Mouse (Mus musculus) hindbrain, embryonic 12.5 days (tissue): ENCODE data around the gene Myl3. TPM values are rescaled to one million over a fixed set of nuclear protein-coding genes. Genes with fewer than 3 reads are reported as not detected.

Experiments
- ATAC-seq: fragments of 200-750 bp; cut with Nextera tagmentation; 2 replicates; pipeline ENCODE4 v1.8.0; 2017; ENCODE audit warnings: moderate TSS enrichment; ENCODE audit not compliant: low FRiP score
- H3K27ac ChIP-seq: fragments of 300-500 bp; sonication (generic); 2 replicates; pipeline ENCODE4 v1.5.1; 2016; ENCODE audit warnings: mild to moderate bottlenecking
- H3K27me3 ChIP-seq: fragments of 300-500 bp; sonication (generic); 2 replicates; pipeline ENCODE4 v1.6.1; 2016; ENCODE audit warnings: mild to moderate bottlenecking
- H3K36me3 ChIP-seq: fragments of 300-500 bp; sonication (generic); 2 replicates; pipeline ENCODE4 v1.6.1; 2016; ENCODE audit warnings: mild to moderate bottlenecking
- H3K4me1 ChIP-seq: fragments of 300-500 bp; sonication (generic); 2 replicates; pipeline ENCODE4 v1.6.1; 2016
- H3K4me2 ChIP-seq: fragments of 300-500 bp; sonication (generic); replicated peaks from 2 replicates; pipeline ENCODE4 v1.6.1; 2016; ENCODE audit warnings: mild to moderate bottlenecking
- H3K4me3 ChIP-seq: fragments of 300-500 bp; sonication (generic); 2 replicates; pipeline ENCODE4 v1.5.1; 2016; ENCODE audit warnings: mild to moderate bottlenecking
- H3K9ac ChIP-seq: fragments of 300-500 bp; sonication (generic); 2 replicates; pipeline ENCODE4 v1.6.1; 2016; ENCODE audit warnings: mild to moderate bottlenecking, moderate library complexity
- H3K9me3 ChIP-seq: fragments of 300-500 bp; sonication (generic); replicated peaks from 2 replicates; pipeline ENCODE4 v1.6.1; 2016; ENCODE audit warnings: mild to moderate bottlenecking
- WGBS: fragments of 180-500 bp; shearing (Covaris S2); methylation state at CpG from one replicate; pipeline ENCODE4 v1.1.7; 2016; 5-methylcytosine and 5-hydroxymethylcytosine counted together
- polyA plus RNA-seq: library from polyadenylated mRNA; unstranded; fragments of >200 nt; fragmentation: Nextera tagmentation; extraction: Ambion mirVana; gene quantifications from 2 replicates; pipeline ENCODE4 v1.2.1, GENCODE M21; 2016

The Myl3 gene
- polyA plus RNA-seq = 2.0 TPM in 2 replicates

DNA sequence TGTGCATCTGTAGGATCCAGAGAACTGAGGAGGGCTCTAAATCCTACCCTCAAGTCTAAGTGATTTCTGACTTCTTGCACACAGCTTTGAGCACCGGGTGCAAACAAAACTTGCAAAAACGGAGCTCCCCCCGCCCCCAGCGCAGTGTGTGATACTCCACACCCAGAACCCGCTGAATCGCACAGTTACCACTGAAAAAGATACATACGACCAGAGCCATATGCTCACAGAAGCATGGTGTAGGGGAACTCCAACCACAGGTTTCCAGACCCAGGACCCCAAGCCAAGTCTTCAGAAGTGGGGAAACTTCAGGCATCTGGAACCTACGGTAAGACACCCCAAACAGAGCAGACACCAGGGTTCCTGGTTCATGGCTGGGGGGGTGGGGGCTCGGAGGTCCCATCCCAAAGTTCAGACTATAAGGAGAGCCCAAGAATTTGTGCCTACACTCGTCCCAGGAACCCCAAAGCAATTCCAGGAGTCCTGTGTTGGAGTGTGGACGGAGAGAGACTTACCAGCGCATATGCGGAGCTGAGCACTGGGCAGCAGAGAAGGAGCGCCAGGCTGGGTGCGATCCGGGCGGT is at the start of gene Myl3:
Gene Myl3, plus strand, starts transcription at position 151 of the 584 bp plus-strand sequence.
- 2% methylated on average over 17 of the region's 17 CpGs for WGBS

DNA sequence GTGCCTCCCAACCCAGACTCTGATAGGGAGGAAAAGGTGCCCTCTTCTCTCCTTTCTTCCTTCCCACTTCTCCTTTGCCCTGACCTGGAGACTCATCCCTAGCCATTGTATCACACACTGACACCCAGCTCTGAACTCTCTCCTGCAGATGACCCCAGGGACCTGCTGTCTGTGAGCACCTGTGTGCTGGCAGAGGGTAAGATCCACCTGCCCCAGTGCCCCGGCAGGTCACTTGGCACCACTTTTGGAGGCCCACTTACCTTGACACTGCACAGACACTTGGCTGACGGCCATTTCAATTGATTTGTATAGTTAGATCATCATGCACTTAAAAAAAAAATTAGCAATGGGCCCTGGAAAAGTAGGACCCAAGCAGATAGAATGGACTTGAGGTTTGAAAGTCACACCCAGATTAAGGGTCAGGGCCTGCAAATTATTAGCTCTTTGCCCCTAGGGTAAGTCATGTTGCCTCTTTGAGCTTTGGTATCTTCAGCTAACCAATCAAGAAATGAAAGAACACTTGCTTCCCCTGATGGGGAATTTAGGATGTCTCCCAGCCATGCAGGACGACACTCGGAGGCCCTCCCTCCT is 46.4 kb upstream of the Myl3 start:
- no peak for ATAC-seq
- WGBS = 85% methylated on average over 4 of the region's 4 CpGs
- Histone ChIP-seq H3K4me1 (no peaks in the 10 kb centered on the region), H3K27me3 (no peaks in the 10 kb centered on the region), H3K4me2 (no peak overlapping the region), H3K4me3 (no peak overlapping the region), H3K9me3 (no peaks in the 10 kb centered on the region), H3K27ac (no peak overlapping the region), H3K9ac (no peak overlapping the region), H3K36me3 (peaks cover 23% of the 10 kb centered on the region)

More for the DNA sequence above, at the start of gene Myl3:
- H3K4me2 ChIP-seq = peak within 1 kb of the TSS; percentile 90
- H3K4me3 ChIP-seq = peak within 1 kb of the TSS; percentile 73
- H3K36me3 ChIP-seq = no peaks in the 10 kb centered on the region
- H3K27me3 ChIP-seq = peaks cover 40% of the 10 kb centered on the region
- peak within 1 kb of the TSS; percentile 78 for H3K9ac ChIP-seq
- no peaks in the 10 kb centered on the region for H3K9me3 ChIP-seq
- peaks cover 36% of the 10 kb centered on the region for H3K4me1 ChIP-seq
- H3K27ac ChIP-seq = peak within 1 kb of the TSS; percentile 65
- ATAC-seq = no peak

- H3K36me3 ChIP-seq = peaks cover 27% of the 10 kb centered on the region
These were observed 45.2 kb upstream of the Myl3 start for GRCm38 (mm10) chr9:110696427-110696826.

DNA sequence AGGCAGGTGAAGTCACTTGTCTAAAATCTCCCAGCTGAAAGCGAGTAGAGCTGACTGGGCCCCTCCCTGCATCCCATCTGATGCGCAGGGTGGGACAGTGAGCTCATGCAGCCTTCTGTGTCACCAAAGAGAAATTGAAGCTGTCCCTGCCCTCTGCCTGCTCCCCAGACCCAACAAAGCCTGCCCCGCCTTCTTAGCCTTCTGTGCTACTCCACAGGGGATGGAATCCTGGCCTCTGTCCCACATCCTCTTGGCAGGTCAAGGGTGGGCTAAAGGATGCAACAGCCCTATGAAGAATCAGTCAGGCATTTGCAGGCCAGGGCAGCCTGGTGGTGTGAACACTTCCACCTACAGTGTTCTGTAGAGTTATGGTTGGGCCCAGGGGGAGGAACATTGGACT is 44.2 kb upstream of the Myl3 start:
- 84% methylated on average over 3 of the region's 3 CpGs for whole genome bisulfite sequencing
- Histone ChIP-seq H3K4me1 (no peaks in the 10 kb centered on the region), H3K9ac (no peak overlapping the region), H3K4me2 (no peak overlapping the region), H3K9me3 (no peaks in the 10 kb centered on the region), H3K4me3 (no peak overlapping the region), H3K36me3 (peaks cover 27% of the 10 kb centered on the region), H3K27ac (no peak overlapping the region), H3K27me3 (no peaks in the 10 kb centered on the region)
- ATAC-seq = no peak

More at GRCm38 (mm10) chr9:110696427-110696826, 45.2 kb upstream of the Myl3 start:
- Histone ChIP-seq H3K9ac (no peak overlapping the region), H3K27ac (no peak overlapping the region), H3K27me3 (no peaks in the 10 kb centered on the region), H3K4me3 (no peak overlapping the region), H3K4me2 (no peak overlapping the region), H3K4me1 (no peaks in the 10 kb centered on the region), H3K9me3 (no peaks in the 10 kb centered on the region)
- WGBS = 92% methylated on average over 5 of the region's 5 CpGs
- no peak for ATAC-seq

- Histone ChIP-seq H3K4me3 (no peak overlapping the region), H3K4me2 (no peak overlapping the region), H3K4me1 (no peaks in the 10 kb centered on the region), H3K27ac (no peak overlapping the region), H3K36me3 (peaks cover 16% of the 10 kb centered on the region; the same call in 1 of the 2 replicates), H3K9me3 (no peaks in the 10 kb centered on the region), H3K27me3 (no peaks in the 10 kb centered on the region), H3K9ac (no peak overlapping the region)
- no peak for ATAC-seq
- WGBS = 98% methylated on average over 3 of the region's 3 CpGs
These were observed 42.1 kb upstream of the Myl3 start for GRCm38 (mm10) chr9:110699574-110699973.

DNA sequence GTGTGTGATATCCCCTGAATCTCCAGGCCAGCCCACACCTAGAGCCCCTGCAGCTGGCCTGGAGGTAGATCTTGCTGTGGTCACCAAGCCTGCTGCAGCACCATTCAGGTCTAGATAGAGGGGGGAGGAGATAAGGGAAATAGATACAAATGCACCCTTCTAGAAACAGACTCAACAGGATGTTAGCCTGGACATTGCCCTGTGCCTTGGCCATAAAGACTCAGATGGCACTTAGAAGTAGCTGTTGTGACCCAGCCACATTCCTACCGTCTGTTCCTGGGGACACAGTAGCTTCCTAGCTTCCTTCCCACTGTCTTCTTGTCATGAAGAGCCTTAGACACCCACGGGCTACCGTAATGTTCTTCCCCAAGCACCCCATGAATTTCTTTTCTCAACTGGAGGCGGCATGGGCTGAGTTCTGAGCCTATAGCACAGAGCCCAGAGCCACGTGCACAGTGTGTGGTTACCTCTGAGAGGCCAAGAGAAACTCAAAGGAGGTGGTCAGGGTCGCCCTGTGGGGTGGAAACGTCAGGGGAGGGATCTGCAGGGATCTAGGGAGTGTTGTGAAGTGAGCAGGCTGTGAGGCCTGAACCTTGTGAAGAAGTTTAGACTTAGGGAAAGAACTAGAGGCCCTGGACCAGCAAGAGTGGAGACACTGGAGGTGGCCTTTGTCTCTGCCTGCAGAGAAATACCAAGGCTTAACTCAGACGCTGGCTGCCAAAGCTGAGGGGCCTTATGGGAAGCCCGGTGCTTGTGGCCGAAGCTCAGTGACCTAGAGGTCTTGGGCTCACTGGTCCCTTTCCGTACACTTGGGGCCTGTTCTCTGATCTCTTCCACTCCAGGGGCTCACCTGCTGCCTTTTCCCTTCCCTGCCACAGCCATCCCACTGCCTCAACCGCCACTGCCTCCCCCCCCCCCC is 40.3 kb upstream of the Myl3 start:
- H3K4me3 ChIP-seq = no peak overlapping the region
- no peak overlapping the region for H3K27ac ChIP-seq
- H3K36me3 ChIP-seq = peaks cover 11% of the 10 kb centered on the region; the same call in 1 of the 2 replicates
- H3K9me3 ChIP-seq = no peaks in the 10 kb centered on the region
- WGBS = 77% methylated on average over 11 of the region's 12 CpGs
- no peak overlapping the region for H3K9ac ChIP-seq
- H3K27me3 ChIP-seq = no peaks in the 10 kb centered on the region
- no peak for ATAC-seq
- H3K4me1 ChIP-seq = no peaks in the 10 kb centered on the region
- H3K4me2 ChIP-seq = no peak overlapping the region

DNA sequence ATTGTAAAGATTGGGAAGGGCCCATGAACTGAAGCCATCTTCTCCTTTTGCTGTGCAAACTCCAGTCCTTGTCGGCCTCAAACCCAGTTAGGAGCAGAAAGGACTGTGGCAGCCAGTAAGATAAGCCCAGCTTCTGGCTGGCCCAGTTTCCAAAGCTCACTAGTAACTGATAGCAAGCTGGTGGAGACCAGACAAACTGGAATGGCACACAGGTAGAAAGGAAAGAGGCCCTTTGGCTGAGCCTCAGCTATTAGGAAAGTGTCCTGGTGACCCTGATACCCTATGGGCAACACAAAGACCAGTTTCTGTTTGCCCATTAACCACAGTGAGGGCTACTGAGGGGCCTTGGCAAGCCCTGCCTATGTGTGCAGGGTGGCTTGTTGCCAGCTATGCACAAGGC is 38.8 kb upstream of the Myl3 start:
- Histone ChIP-seq H3K36me3 (peaks cover 9% of the 10 kb centered on the region; the same call in 1 of the 2 replicates), H3K4me2 (no peak overlapping the region), H3K27me3 (no peaks in the 10 kb centered on the region), H3K27ac (no peak overlapping the region), H3K4me1 (no peaks in the 10 kb centered on the region), H3K9me3 (no peaks in the 10 kb centered on the region), H3K4me3 (no peak overlapping the region), H3K9ac (no peak overlapping the region)
- ATAC-seq = no peak
- whole genome bisulfite sequencing = 95% methylated on average over 1 of the region's 1 CpGs

- H3K27ac ChIP-seq = no peak overlapping the region
- H3K36me3 ChIP-seq = peaks cover 9% of the 10 kb centered on the region; the same call in 1 of the 2 replicates
- no peak overlapping the region for H3K4me2 ChIP-seq
- WGBS = 95% methylated on average over 6 of the region's 6 CpGs
- no peaks in the 10 kb centered on the region for H3K9me3 ChIP-seq
- no peak overlapping the region for H3K9ac ChIP-seq
- ATAC-seq = no peak
- H3K4me1 ChIP-seq = no peaks in the 10 kb centered on the region
- no peaks in the 10 kb centered on the region for H3K27me3 ChIP-seq
- no peak overlapping the region for H3K4me3 ChIP-seq
These were observed 37.7 kb upstream of the Myl3 start for GRCm38 (mm10) chr9:110703951-110704350.

DNA sequence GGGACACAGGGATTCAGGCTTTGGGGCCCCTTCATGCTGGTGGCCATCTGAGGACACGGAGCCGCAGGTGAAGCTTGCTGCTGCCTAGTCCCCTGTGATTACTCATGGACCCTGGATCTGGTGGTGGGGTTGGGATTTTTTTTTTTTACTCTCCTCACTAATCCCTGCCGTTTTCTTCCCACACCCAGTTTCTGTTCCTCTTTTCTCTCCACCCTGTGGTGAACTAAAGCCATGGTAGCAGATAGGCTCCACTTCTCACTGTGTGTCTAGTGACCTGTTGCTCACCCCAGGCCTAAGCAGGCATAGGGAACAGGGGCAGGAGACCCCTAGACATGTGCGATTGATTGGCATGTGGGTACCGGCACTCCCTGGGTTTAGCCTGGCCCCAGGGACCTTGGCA is 34.9 kb upstream of the Myl3 start:
- WGBS = 85% methylated on average over 5 of the region's 5 CpGs
- H3K4me3 ChIP-seq = no peak overlapping the region
- no peaks in the 10 kb centered on the region for H3K27me3 ChIP-seq
- H3K36me3 ChIP-seq = 0 out of 2 replicates have a peak, but pooled peaks cover 15% of the 10 kb centered on the region
- no peaks in the 10 kb centered on the region for H3K4me1 ChIP-seq
- H3K9ac ChIP-seq = no peak overlapping the region
- ATAC-seq = no peak
- no peak overlapping the region for H3K27ac ChIP-seq
- H3K9me3 ChIP-seq = no peaks in the 10 kb centered on the region
- no peak overlapping the region for H3K4me2 ChIP-seq

GRCm38 (mm10) chr9:110709640-110710258 is 31.9 kb upstream of the Myl3 start:
- no peak overlapping the region for H3K4me3 ChIP-seq
- WGBS = 45% methylated on average over 5 of the region's 5 CpGs
- no peak overlapping the region for H3K4me2 ChIP-seq
- no peaks in the 10 kb centered on the region for H3K27me3 ChIP-seq
- H3K36me3 ChIP-seq = peaks cover 34% of the 10 kb centered on the region; the same call in 1 of the 2 replicates
- no peaks in the 10 kb centered on the region for H3K9me3 ChIP-seq
- H3K4me1 ChIP-seq = no peaks in the 10 kb centered on the region
- H3K9ac ChIP-seq = no peak overlapping the region
- H3K27ac ChIP-seq = no peak overlapping the region
- ATAC-seq = peak; percentile 76

DNA sequence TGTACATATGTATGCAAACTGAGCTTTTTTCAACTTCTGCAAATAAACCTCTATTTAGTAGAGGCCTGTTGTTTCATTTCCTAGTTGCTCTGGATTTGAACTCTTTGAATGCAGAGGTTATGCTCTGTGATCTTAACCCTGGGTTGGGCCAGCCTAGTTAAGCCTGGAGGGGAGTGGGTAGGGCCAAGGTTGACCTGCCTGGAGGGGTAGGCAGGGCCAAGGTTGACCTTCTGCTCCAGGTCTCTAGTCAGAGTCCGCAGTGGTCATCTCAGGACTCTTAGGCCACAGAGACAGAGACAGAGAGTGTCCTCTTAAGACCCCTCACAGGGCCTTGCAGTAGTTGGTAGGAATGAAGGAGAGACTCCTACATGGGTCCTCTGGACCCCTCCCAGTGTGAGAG is 30.1 kb upstream of the Myl3 start:
- H3K4me2 ChIP-seq = no peak overlapping the region
- no peak for ATAC-seq
- no peak overlapping the region for H3K27ac ChIP-seq
- no peaks in the 10 kb centered on the region for H3K4me1 ChIP-seq
- peaks cover 39% of the 10 kb centered on the region for H3K36me3 ChIP-seq
- WGBS = 95% methylated on average over 1 of the region's 1 CpGs
- no peaks in the 10 kb centered on the region for H3K27me3 ChIP-seq
- H3K4me3 ChIP-seq = no peak overlapping the region
- no peak overlapping the region for H3K9ac ChIP-seq
- no peaks in the 10 kb centered on the region for H3K9me3 ChIP-seq

DNA sequence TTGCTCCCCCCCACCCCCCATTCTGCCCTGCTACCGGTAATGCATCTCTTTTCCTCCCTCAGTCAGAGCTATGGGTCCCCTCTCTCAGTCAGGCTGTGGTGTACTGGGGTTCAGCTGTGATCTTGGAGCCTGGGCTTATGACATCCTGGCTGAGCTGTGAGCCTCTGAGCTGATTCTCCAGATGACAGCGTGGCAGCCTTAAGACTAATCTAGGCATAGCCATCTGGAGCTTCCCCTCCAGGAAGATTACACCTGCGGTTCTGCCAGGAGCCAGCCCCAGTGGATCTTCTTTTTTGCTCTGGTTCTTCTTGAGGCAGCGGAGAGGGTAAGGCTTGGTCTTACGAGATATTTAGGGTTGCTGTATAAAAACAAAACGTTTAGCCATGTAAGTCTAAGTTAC is 29.7 kb upstream of the Myl3 start:
- no peak for ATAC-seq
- no peak overlapping the region for H3K27ac ChIP-seq
- no peaks in the 10 kb centered on the region for H3K9me3 ChIP-seq
- peaks cover 39% of the 10 kb centered on the region for H3K36me3 ChIP-seq
- no peak overlapping the region for H3K4me2 ChIP-seq
- no peaks in the 10 kb centered on the region for H3K4me1 ChIP-seq
- H3K9ac ChIP-seq = no peak overlapping the region
- no peak overlapping the region for H3K4me3 ChIP-seq
- H3K27me3 ChIP-seq = no peaks in the 10 kb centered on the region
- WGBS = 96% methylated on average over 6 of the region's 6 CpGs
